Mouse (Mus musculus): ENCODE measurements around the gene Fam32a.
A peak's percentile ranks its signal among the peaks of the same experiment; 100 is the strongest.

The Fam32a gene

DNA sequence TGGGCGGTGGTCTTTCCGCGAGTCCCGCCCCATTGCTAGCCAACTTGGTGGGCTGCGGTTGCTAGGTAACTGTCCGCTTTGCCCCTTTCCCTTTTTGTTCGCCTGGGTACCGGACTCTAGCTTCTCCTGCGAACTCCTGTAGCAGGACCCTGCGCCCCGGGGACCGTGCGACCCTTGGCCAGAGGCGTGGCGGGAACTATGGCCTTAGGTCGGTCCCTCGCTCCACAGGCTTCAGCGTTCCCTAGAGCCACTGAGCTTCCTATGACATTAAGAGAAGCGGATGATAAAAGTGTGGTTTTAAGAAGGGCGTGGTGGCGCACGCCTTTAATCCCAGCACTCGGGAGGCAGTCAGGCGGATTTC lies 20.9 kb downstream of the Fam32a start:
- DNase-seq (ENCODE audit: low spot score) = no peak

DNA sequence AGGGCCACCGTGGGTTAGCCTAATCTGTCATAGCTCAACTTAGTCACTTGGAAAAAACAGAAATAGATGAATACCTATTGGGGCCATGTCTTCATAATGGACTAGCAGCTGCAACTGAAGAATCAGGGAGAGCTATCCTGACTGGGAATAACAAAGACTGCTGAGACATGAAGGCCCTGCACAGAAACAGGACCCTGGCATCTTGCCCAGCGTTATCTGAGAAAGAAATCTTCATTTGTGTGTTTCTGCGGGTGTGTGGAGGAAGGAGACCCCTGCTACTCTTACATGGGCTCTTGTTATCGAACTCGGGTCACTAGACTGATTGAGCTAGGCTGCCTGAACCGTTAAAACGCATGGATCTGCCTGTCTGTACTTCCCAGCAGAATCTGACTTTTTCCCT lies 21.4 kb downstream of the Fam32a start:
- no peak for DNase-seq (ENCODE audit: low spot score)

DNA sequence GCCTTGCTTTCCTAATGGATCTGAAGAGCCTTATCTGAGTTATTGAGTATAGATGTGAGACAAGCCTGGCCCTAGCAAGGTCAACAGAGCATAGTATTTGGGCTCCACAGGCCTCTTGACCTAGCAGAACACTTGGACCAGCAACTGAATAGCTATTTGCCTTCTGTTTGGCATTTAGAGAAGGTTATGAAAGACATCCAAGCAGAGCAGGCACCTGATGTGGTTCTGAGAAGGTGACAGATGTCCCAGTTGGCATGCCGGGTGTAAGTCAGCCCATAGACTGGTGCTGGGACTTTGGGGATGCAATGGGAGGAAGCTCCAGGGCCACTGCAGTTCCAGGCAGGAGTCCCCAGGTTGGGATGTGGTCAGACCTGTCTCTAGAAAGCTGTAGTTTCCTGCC lies 22.7 kb downstream of the Fam32a start:
- no peak for DNase-seq (ENCODE audit: low spot score)

DNA sequence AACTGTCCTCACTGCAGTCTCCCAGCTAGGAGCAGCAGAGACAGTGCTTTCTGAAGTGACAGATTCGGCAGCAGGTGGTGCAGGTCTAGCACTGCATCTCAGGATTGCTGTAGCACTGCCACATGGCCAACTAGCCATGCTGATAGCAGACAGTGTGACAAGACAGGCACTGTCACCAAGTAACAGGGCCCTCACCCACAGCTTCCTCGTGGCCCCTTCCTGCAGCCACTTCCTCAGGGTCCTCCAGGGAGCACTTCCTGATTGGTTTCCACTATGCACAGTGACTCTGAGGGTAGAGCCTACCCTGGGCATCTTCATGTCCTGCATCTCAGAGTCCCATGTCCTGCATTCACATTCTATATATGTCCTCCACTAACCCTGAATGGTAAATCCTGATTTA lies 25.1 kb downstream of the Fam32a start:
- no peak for DNase-seq (ENCODE audit: low spot score)

DNA sequence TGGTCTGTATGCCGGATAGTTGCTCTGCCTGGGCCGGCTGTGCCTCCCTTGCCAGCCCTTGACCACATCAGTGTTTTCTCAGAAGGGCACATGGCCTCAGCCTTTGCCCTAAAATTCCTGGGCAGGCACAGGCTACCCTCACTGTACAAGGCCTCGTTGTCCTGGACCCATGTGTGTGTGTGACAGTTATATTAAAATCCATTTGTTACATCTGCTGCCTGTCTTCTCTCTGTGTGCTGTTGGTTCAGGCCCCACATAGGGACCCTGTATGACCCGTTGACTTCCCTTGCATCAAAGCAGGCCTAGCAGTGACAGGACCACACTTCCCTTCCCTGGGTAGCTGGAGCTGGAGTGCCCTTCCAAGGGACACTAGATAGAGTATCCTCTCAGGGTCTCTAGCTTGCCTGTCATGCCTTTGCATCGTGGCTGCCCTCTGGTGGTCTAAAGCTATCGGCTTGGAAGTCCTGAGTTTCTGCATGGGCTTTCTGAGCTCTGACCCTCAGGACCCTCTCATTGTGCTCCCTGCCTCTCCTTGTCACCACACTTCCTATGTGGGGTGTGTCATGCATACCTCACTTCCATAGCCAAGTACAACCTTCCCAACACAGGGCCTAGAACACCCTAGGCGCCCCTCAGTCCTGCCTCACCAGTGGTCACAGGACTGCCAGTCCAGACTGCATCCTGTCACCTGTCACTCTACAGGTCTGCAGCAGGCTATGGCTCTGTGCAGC lies 37.8 kb downstream of the Fam32a start:
- DNase-seq (ENCODE audit: low spot score) = no peak

DNA sequence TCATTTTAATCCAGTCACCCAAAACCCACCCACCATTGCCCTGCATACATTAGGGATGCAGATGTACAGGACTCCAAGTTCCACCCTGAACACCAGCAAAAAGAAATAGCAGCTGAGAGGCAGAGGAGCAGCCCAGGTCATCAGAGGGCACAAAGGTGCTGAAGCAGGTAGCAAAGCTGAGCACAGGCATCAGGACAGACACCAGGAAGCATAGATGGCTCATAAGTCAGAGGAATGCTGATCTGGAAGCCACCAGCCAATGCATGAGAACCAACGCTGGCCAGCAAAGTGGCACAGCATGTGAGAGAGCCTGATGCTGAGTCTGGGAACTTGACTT lies 38.3 kb downstream of the Fam32a start:
- no peak for DNase-seq (ENCODE audit: low spot score)

DNA sequence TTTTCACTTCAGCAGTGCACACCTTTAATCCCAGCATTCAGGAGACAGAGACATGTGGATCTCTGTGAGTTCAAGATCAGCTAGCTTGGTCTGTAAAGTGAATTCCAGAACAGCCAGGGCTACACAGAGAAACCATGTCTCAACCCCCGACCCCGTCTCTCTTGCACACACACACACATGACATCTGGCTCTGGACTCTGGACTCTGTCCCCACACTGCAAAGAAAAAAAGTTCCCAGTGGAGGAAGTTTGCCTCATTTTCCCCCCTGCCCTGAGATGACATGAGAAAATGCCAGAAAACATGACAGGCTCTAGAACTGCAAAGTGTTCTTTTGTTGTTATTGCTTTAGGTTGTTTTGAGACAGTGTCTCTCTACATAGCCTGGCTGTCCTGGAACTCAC lies 40.3 kb downstream of the Fam32a start:
- DNase-seq (ENCODE audit: low spot score) = no peak

DNA sequence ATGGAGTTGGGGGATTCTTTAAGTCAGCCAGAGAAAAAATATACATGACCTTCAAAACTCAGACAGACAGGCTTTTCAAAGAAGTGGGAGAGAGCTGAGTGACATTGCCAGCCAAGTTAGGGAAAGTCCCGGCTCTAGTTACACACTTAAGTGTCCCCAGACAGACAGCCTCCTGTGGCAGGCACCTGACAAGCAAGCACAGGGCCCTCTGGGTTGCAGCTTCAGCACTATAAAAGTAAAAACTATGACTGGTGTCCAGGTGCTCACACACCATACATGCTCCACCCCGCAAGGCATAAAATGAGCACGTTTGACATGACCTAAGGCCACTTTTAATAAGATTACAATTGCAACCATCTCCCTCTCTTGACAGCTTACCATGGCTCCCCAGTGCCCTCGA lies 41.1 kb downstream of the Fam32a start:
- DNase-seq (ENCODE audit: low spot score) = no peak

DNA sequence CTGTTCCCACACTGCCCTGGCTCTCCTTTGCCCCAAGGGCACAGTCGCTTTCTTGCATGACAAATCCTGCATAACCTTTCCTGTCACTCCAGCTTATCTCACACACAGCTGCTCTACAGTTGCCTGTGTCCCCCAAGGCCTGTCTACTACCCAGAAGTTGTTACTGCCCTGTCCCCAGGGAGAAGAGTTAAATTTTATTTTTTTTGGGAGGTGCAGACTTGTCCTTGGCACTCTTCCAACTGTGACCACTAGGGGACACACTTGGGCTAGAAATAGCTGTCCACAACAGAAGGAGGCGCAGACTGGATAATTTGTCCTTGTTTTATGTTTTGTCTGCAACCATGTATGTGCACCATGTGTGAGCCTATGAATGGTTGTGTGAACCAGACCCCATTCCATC lies 41.5 kb downstream of the Fam32a start:
- peak; percentile 38 for DNase-seq (ENCODE audit: low spot score)

DNA sequence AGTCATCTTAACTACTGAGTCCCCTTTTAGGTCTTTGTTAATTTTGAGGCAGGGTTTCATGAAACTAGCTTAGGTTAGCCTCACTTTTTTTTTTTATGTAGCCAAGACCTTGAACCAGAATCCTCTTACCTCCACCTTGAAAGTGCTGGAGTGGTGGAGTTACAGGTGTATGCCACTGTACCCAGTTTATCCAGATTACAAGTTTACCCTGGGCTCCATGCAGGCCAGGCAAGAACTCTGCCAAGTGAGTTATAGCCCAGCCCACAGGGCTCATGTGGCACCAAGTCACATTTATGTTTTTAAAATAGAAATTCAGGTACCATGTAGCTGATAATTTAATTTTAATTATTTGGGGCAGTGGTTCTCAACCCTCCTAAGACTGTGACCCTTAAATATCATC lies 41.9 kb downstream of the Fam32a start:
- DNase-seq (ENCODE audit: low spot score) = no peak

DNA sequence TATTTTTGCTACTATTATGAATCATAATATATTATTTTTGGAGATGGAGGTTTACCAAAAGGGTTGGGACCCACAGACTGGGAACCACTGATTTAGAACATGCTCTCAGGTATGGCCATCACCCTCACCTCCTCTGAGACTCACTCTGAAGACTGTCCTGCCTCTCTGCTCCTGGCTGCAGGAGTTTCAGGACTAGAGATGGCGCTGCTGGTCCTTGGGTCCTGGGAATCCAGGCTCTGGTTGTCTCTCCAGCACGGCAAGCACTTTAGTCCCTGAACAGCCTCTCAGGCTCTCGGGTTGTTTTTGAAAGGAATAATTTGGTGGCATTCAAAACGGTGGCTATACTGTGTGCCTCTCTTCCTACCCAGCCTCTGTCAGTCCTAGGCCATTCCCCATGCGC lies 42.3 kb downstream of the Fam32a start:
- DNase-seq (ENCODE audit: low spot score) = no peak

DNA sequence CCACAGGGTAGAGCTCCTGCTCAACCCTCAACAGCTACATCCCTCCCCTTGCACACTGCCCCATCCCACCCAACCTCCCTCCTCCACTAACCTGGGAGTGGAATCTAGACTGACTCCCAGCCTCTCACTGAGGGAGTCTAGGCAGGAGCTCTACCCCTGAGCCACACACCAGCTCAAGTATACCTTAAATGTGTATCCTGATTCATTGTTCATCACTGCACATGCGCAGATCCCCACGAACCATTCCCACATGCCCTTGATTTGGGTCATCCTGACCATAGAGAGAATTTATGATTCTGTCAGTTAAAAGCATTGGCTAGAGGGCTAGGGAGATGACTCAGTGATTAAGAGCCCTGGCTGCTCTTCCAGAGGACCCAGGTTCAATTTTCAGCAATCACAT lies 43.2 kb downstream of the Fam32a start:
- no peak for DNase-seq (ENCODE audit: low spot score)

DNA sequence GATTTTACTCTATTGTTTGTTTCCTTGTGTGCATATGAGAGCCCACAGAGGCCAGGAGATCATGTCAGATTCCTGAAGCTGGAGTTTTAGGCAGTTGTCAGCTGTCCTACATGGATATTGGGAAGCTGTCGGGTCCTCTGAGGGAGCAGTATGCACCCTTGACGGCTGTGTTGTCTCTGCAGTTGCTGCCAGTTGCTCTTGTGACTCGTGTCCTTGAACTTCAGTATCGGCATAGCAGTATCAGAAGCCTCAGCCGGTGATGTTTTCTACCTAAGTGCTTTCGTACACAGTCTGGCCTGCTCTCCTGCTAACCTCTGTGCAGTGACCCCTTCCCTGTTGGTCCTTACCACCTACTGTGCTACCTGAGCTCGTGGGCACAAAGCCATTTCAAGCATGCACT lies 43.9 kb downstream of the Fam32a start:
- DNase-seq (ENCODE audit: low spot score) = no peak

DNA sequence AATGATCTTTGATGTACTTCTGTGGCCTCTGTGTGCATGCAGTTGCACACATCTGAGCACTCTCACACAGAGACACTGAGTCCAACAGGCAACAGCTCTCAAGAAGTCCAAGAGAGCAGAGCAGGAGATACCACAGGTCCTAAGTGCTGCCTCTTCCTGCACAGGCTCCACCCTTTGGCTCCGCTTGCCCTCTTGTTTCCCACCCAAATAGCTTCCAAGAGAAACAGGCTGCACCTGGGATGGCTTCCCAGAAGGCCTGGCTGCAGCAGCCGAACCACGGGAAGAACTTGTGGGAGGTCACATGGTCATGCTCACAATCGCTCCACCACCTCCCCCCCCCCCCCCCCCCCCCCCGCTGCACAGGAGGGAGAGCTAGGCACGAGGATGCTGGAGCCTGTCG lies 45.8 kb downstream of the Fam32a start:
- DNase-seq (ENCODE audit: low spot score) = no peak

DNA sequence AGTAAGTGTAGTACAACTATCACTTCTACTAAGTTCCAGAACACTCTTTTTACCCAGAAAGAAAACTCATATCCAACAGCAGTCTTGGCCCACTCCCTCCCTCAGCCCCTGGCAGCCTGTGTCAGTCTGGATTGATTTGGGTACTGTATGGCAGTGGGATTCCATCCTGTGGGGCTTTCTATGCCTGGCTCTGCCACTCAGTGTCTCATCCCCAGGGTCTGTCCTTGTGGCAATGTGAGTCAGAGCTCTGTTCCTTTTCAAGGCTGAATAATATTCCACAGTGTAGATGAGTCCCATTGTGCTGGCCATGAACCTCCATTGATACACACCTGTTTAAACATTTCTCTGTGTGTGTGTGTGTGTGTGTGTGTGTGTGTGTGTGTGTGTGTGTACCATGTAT lies 47.1 kb downstream of the Fam32a start:
- no peak for DNase-seq (ENCODE audit: low spot score)

DNA sequence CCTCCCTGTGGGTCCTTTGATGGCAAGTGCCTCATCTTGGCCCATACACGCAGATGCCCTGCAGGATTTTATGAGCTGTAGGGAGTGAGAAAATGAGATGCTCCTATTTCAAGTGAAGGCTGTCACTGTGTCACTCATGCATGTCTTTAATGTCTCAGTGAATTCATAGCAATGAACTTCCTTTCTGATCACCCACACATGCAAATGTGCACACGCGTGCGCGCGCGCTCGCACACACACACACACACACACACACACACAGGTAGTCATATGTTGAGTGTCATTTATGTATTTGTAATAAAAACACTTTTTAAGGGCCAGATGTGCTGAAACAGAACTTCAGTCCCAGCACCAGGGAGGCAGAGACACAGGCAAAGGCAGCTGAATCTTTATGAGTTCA lies 47.6 kb downstream of the Fam32a start:
- no peak for DNase-seq (ENCODE audit: low spot score)

DNA sequence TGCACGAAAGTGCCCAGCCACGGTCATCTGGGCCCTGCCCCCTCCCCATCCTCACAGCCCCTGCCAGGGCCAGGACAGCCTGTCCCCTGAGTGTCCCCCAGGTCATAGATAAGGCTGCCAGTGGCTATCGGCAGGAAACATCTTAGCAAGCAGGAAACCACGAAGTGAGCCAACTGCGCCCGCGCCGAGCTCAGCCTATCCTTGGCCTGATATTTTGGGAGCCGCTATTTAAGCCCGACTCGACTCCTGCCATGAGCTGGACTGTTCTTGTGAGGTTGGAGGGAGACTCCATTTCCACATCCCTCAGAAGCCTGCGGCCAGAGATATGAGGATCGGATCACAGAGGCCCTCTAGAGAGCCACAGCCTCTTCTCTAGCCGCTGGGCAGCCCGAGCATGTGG lies 48.8 kb downstream of the Fam32a start:
- DNase-seq (ENCODE audit: low spot score) = no peak

DNA sequence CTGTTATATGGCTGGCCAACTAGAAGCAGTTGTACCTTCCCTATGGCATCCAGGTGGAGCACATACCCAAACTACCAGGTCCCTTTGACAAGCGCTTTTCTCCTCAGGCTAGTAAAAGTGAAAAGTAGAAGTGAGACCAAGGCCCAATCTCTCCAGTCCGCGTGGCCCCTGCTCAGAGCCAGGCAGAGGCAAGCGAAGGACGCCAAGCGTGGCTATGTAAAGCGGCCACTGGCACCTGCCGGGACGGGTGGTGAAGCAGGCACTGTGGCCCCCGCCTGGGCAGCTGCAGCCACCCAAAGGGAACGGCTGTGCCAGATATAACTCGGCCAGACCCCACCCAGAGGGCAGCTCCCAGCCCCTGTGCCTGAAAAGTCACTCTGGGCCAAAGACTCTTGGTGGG lies 51.1 kb downstream of the Fam32a start:
- DNase-seq (ENCODE audit: low spot score) = no peak

DNA sequence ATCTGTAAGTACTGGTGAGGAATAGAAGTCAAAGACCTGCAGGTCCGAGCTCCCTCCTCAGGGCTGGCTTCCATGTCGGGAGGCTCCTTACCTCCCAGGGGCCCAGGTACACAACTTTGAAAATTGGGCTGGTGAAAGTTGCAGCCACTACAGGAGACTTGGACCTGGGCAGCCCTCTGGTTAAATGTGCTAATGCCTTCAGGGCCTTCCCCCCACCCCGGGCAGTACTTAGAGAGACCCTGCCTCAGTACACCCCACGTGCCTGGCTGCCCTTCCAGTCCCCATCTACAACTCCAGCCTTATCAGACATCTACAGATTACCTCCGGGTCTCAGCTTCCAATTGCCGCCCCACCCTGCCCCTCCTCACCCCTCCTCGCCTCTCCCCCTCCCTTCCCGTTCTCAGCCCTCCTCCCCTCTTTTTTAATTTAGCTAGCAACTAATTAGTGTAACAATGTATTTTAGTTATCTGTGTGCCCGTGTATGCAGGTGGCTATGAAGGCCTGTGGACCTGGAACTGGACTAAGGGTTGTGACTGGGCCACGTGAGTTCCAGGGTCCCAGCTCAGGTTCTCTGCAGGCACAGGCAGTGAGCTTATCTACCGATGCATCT lies 51.6 kb downstream of the Fam32a start:
- DNase-seq (ENCODE audit: low spot score) = no peak

DNA sequence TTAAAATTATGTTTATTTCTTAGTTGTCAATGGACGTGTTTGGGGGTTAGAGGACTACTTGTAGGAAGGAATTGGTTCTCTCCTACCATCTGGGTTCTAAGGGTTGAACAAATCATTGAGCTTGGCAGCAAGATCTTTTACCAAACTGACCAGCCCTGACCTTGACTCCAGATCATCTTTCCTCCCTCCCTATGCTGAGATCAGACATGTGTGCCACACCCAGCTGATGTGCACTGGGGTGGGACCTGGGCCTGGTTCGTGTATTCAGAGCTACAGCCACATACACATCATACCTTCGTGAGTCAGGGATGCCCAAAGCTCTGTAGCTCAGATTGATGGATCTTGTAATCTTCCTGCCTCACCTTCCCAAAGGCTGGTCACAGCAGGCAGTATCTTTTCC lies 52.2 kb downstream of the Fam32a start:
- DNase-seq (ENCODE audit: low spot score) = no peak

DNA sequence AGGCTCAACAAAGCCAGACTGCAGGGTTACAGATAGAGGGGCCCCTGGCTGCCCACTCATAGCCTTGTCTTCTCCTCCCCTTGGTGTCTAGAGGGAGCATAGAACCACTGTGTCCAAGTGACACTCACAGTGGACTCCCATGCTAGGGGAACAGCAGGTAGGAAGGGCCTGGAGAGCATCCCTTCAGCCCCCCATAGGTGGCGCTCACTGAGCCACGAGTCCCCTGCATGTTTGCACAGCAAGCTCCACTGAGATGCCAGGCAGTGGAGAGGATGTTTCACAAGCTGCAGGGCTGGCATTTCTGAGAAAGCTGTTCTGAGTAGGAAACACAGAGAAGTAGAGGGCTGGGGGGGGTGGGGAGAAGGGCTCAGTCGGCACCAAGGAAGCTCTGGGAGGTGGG lies 52.8 kb downstream of the Fam32a start:
- peak; percentile 52 for DNase-seq (ENCODE audit: low spot score)

DNA sequence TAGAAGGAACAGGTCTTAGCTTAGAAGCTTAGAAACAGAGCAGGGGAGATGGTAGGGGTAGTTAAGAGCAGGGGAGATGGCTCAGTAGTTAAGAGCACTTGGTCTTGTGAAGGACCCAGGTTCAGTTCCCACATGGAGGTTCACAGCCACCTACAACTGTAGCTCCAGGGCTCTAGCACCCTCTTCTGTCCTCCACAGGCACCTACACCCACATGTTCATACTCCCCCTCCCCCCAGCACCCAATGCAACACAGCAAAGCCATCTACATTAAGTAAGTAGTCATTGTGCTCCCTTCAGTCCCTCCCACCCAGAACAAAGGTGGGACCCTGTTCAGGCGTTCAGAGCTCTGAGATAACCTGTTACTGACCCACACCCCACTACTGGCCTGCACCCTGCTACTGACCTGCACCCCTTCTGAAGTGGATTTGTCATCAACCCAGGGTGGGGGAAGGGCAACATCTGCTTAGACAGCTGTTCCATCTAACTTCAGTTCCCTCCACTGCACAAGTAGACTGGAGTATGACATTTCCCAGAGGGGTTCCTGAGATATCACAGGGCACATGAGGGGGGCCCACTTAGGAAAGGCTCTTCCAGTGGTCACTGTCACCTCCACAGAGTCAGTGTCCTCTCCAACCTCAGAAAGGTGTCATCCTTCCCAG lies 53.7 kb downstream of the Fam32a start:
- DNase-seq (ENCODE audit: low spot score) = no peak

DNA sequence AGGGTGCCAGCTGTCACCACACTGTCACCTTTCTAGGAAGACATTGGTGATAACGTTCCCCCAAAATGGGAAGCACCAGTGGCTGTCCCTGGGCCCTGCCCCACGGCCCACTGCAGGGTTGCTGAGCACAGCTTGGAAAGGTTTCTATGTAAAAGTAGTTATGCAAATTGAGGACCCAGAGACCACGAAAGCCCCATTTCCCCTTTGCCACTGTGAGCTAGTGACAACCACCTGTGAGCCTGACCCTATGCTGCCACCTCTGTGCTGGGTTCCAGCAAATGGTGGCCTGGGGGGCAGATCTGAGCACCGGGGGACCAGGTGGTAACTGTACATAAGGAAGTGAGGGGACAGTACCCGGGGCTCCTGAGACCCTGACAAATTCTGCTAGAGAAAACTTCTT lies 54.3 kb downstream of the Fam32a start:
- DNase-seq (ENCODE audit: low spot score) = no peak
